Mouse (Mus musculus) mesoderm, embryonic 11.5 days (tissue): ENCODE data around the gene Ttf2.

Experiments
- DNase-seq: peaks from one replicate; pipeline ENCODE4 v3.0.0-alpha.2; 2012; ENCODE audit warnings: low read depth, low spot score

Ttf2 gene

GRCm38 (mm10) chr3:100979290-100979689, 9.8 kb upstream of the Ttf2 start:
- DNase-seq = no peak

GRCm38 (mm10) chr3:100973906-100974305, 4.4 kb upstream of the Ttf2 start:
- DNase-seq = peak; percentile 63

GRCm38 (mm10) chr3:100963849-100964542, 5.5 kb downstream of the Ttf2 start:
- peak; percentile 43 for DNase-seq

- no peak for DNase-seq
Observed at GRCm38 (mm10) chr3:100961501-100961900, 8.0 kb downstream of the Ttf2 start.

GRCm38 (mm10) chr3:100961007-100961406, 8.5 kb downstream of the Ttf2 start:
- no peak for DNase-seq

- no peak for DNase-seq
Observed at GRCm38 (mm10) chr3:100954616-100955015, 14.8 kb downstream of the Ttf2 start.

- no peak for DNase-seq
Observed at GRCm38 (mm10) chr3:100951531-100951930, 17.9 kb downstream of the Ttf2 start.

GRCm38 (mm10) chr3:100947286-100947685, 22.2 kb downstream of the Ttf2 start:
- DNase-seq = no peak

- no peak for DNase-seq
Observed at GRCm38 (mm10) chr3:100940496-100941037, 28.9 kb downstream of the Ttf2 start.

GRCm38 (mm10) chr3:100938211-100938610, 31.3 kb downstream of the Ttf2 start:
- no peak for DNase-seq

- DNase-seq = no peak
Observed at GRCm38 (mm10) chr3:100936201-100936600, 33.3 kb downstream of the Ttf2 start.

GRCm38 (mm10) chr3:100935521-100935920, 33.9 kb downstream of the Ttf2 start:
- no peak for DNase-seq

GRCm38 (mm10) chr3:100932077-100932944, 37.2 kb downstream of the Ttf2 start:
- DNase-seq = no peak

- no peak for DNase-seq
Observed at GRCm38 (mm10) chr3:100931332-100932076, 38.0 kb downstream of the Ttf2 start.

GRCm38 (mm10) chr3:100925176-100925575, 44.3 kb downstream of the Ttf2 start:
- peak; percentile 39 for DNase-seq

GRCm38 (mm10) chr3:100924065-100924732, 45.3 kb downstream of the Ttf2 start:
- no peak for DNase-seq

- no peak for DNase-seq
Observed at GRCm38 (mm10) chr3:100922506-100923375, 46.7 kb downstream of the Ttf2 start.

GRCm38 (mm10) chr3:100921825-100922505, 47.5 kb downstream of the Ttf2 start, which contains the start of gene Trim45:
Trim45 (plus strand) TSS chr3:100922202.
- DNase-seq = peak; percentile 100

- DNase-seq = no peak
Observed at GRCm38 (mm10) chr3:100920611-100921140, 48.8 kb downstream of the Ttf2 start.
